Mouse (Mus musculus) intestine, postnatal 0 days (tissue): ENCODE data around the gene Tuft1. TPM values are rescaled to one million over a fixed set of nuclear protein-coding genes. Genes with fewer than 3 reads are reported as not detected.

Experiments used
- ATAC-seq: fragments of 200-750 bp; cut with Nextera tagmentation; 2 replicates; pipeline ENCODE4 v1.8.0; 2017; ENCODE audit warnings: mild to moderate bottlenecking, moderate TSS enrichment, moderate library complexity
- H3K27ac ChIP-seq: fragments of 300-500 bp; sonication (generic); 2 replicates; pipeline ENCODE4 v1.5.1; 2014; ENCODE audit warnings: mild to moderate bottlenecking, low read depth, low read length, moderate library complexity
- H3K27me3 ChIP-seq: fragments of 300-500 bp; sonication (generic); replicated peaks from 2 replicates; pipeline ENCODE4 v1.6.1; 2014; ENCODE audit warnings: low read length, mixed read lengths; ENCODE audit not compliant: control insufficient read depth, insufficient read depth
- H3K36me3 ChIP-seq: fragments of 300-500 bp; sonication (generic); 2 replicates; pipeline ENCODE4 v1.6.1; 2014; ENCODE audit warnings: mild to moderate bottlenecking, moderate library complexity; ENCODE audit not compliant: control insufficient read depth, insufficient read depth
- H3K4me1 ChIP-seq: fragments of 300-500 bp; sonication (generic); replicated peaks from 2 replicates; pipeline ENCODE4 v1.6.1; 2014; ENCODE audit warnings: antibody characterized with exemption, low read length, mixed read lengths; ENCODE audit not compliant: control insufficient read depth, insufficient read depth
- H3K4me2 ChIP-seq: fragments of 300-500 bp; sonication (generic); replicated peaks from 2 replicates; pipeline ENCODE4 v1.6.1; 2014; ENCODE audit warnings: low read depth, mild to moderate bottlenecking, moderate library complexity
- H3K4me3 ChIP-seq: fragments of 300-500 bp; sonication (generic); 2 replicates; pipeline ENCODE4 v1.5.1; 2014; ENCODE audit warnings: low read depth, low read length
- H3K9ac ChIP-seq: fragments of 300-500 bp; sonication (generic); 2 replicates; pipeline ENCODE4 v1.6.1; 2014; ENCODE audit warnings: mild to moderate bottlenecking, low read depth, low read length
- H3K9me3 ChIP-seq: fragments of 300-500 bp; sonication (generic); 2 replicates; pipeline ENCODE4 v1.6.1; 2016; ENCODE audit warnings: mixed run types; ENCODE audit not compliant: control insufficient read depth
- CTCF ChIP-seq: sonication (generic); IDR thresholded peaks from 2 replicates; pipeline ENCODE4 v1.5.1; 2016; ENCODE audit warnings: low read depth, mild to moderate bottlenecking, control low read depth, antibody characterized with exemption, moderate library complexity
- WGBS: fragments of 180-500 bp; shearing (Covaris S2); extraction: QIAGEN DNeasy Blood & Tissue Kit; methylation state at CpG from one replicate; pipeline ENCODE4 v1.1.7; 2014; 5-methylcytosine and 5-hydroxymethylcytosine counted together
- polyA plus RNA-seq: library from polyadenylated mRNA; unstranded; fragments of >200 nt; fragmentation: Nextera tagmentation; extraction: Ambion mirVana; gene quantifications from 2 replicates; pipeline ENCODE4 v1.2.1, GENCODE M21; 2015

Gene Tuft1
- polyA plus RNA-seq, 1 experiment from 2014 or later: 10.9 TPM

DNA sequence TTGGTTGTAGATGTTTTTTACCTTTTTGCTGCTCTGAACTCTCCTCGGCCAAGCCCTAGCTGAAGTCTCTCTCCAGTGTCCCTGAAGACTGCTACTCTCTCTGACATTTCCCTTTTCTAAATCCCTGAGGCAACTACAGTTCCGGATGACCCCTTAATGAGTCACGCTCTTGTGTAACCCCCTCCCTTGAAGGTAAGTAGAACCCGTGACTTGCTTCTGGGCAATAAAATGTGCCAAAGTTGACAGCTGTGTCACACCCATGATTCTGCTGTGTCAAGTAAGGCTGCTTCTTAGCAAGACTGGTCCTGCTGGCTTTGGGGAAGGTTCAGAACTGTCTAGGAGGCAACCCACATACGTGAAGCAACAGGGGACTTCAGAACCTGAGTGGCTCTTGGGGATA is 70.7 kb downstream of the Tuft1 start:
- Histone ChIP-seq H3K9me3 (no peaks in the 10 kb centered on the region), H3K4me2 (no peak overlapping the region), H3K27ac (0 out of 2 replicates have a peak overlapping the region, but pooled peaks have one; percentile 2), H3K27me3 (no peaks in the 10 kb centered on the region), H3K4me1 (no peaks in the 10 kb centered on the region), H3K4me3 (no peak overlapping the region), H3K9ac (no peak overlapping the region), H3K36me3 (no peaks in the 10 kb centered on the region)
- TF ChIP-seq CTCF: no peak
- ATAC-seq: peak; percentile 79
- 28% methylated on average over 5 of the region's 5 CpGs for WGBS

- Histone ChIP-seq H3K9me3 (no peaks in the 10 kb centered on the region), H3K36me3 (no peaks in the 10 kb centered on the region), H3K4me2 (peak overlapping the region; percentile 90), H3K4me3 (peak overlapping the region; percentile 97; the same call in 1 of the 2 replicates), H3K9ac (no peak overlapping the region), H3K27ac (no peak overlapping the region), H3K4me1 (peaks cover 4% of the 10 kb centered on the region; the same call in 1 of the 2 replicates), H3K27me3 (no peaks in the 10 kb centered on the region)
- 69% methylated on average over 7 of the region's 7 CpGs for WGBS
- no peak for TF ChIP-seq CTCF
- no peak for ATAC-seq
Observed at GRCm38 (mm10) chr3:94582944-94583343, 75.7 kb downstream of the Tuft1 start.

DNA sequence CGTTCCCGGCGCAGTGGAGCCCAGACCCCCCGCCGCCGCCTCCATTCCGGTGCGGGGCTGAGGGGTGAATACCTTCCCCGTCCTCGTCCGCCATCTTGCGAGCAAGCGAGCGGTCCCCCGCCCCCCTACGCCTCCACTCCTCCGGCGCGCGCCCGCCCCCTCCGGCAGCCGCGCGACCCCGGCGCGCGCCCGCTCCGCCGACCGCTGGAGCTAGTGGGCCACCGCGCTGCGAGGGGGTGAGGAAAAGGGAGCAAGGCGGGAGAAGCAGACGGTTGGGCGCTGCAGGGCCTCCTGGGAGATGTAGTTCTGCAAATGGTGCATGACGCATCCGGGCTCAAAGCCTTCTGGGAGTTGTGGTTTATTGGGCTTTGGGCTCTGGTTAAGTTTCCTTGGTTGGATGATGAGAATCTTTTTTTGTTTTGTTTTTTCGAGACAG is 76.2 kb downstream of the Tuft1 start, which contains the start of gene Snx27:
Gene Snx27 (minus strand): TSS at position 261 of the 436 bp plus-strand sequence.
- H3K4me1 ChIP-seq: peaks cover 4% of the 10 kb centered on the region; the same call in 1 of the 2 replicates
- peak within 1 kb of the TSS; percentile 90 for H3K4me2 ChIP-seq
- H3K9me3 ChIP-seq: no peaks in the 10 kb centered on the region
- WGBS: under 1% methylated on average over 38 of the region's 42 CpGs
- H3K36me3 ChIP-seq: no peaks in the 10 kb centered on the region
- ATAC-seq: peak; percentile 88
- no peak for TF ChIP-seq CTCF
- H3K9ac ChIP-seq: peak within 1 kb of the TSS; percentile 94
- H3K4me3 ChIP-seq: peak within 1 kb of the TSS; percentile 97
- H3K27me3 ChIP-seq: no peaks in the 10 kb centered on the region
- H3K27ac ChIP-seq: peak within 1 kb of the TSS; percentile 86

DNA sequence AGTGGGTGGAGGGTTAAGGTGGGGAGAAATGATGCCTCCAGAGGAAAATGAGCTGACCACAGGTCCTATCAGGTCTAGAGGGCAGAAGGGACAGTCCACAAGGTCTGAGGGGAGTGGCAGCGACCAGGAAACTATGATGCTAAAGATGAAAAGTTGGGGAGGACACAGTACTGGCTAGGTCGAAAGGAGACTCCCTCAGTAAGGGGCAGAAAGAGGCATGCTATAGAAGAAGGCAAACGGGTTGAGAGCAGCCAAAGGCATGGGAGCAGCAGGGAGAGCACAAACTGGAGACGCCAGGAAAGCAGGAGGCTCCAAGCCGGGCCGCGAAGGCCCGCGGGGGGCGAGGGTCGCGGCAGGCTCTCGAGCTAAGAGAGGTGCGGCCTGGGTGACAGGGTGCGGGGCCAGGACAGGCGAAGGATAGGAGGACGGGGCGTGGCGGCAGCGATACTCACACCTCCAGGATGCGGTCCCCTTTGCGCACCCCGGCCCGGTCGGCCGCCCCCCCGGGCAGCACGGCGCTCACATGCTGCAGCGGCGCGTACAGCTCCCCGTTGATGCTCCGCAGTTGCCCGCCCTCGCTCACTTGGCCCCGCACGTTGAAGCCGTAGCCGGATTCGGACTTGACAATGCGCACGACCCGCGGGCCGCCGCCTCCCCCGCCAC is 76.7 kb downstream of the Tuft1 start:
- Histone ChIP-seq H3K4me1 (peaks cover 4% of the 10 kb centered on the region; the same call in 1 of the 2 replicates), H3K9ac (peak overlapping the region; percentile 94), H3K27me3 (no peaks in the 10 kb centered on the region), H3K9me3 (no peaks in the 10 kb centered on the region), H3K36me3 (no peaks in the 10 kb centered on the region), H3K4me2 (peak overlapping the region; percentile 90), H3K4me3 (peak overlapping the region; percentile 97), H3K27ac (peak overlapping the region; percentile 86)
- TF ChIP-seq CTCF: no peak
- ATAC-seq: peak; percentile 73
- WGBS: under 1% methylated on average over 43 of the region's 48 CpGs

- peak overlapping the region; percentile 94 for H3K9ac ChIP-seq
- no peak overlapping the region for H3K27ac ChIP-seq
- TF ChIP-seq CTCF: no peak
Observed at GRCm38 (mm10) chr3:94581138-94581780, 77.4 kb downstream of the Tuft1 start.

DNA sequence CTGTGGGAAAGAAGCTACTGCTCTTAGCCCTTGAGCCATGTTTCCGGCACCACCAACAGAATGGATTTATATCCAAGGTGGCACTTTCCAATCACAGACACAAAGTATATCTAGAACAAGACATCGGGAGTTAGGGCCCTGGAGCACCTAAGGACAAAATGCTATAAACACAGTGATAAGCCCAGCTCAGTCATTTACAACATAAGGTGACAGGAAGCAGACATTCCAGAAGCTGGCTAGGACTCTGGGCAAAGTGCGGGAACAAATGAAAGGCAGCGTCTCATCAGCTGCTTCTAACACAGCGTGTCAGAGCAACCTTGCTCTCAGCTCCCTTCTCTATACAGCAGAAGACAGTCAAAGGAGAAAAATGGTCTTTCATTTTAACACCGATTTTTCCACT is 84.2 kb downstream of the Tuft1 start:
- Histone ChIP-seq H3K27ac (peak overlapping the region; percentile 64; the same call in 1 of the 2 replicates), H3K36me3 (0 out of 2 replicates have a peak, but pooled peaks cover 4% of the 10 kb centered on the region), H3K9ac (no peak overlapping the region), H3K4me3 (no peak overlapping the region), H3K27me3 (no peaks in the 10 kb centered on the region), H3K4me1 (no peaks in the 10 kb centered on the region), H3K4me2 (peak overlapping the region; percentile 17; the same call in 1 of the 2 replicates), H3K9me3 (no peaks in the 10 kb centered on the region)
- no peak for TF ChIP-seq CTCF
- 30% methylated on average over 6 of the region's 6 CpGs for WGBS
- peak; percentile 90 for ATAC-seq

More at GRCm38 (mm10) chr3:94581138-94581780, 77.4 kb downstream of the Tuft1 start:
- Histone ChIP-seq H3K36me3 (no peaks in the 10 kb centered on the region), H3K4me1 (peaks cover 4% of the 10 kb centered on the region; the same call in 1 of the 2 replicates), H3K9me3 (no peaks in the 10 kb centered on the region), H3K4me3 (peak overlapping the region; percentile 97), H3K27me3 (no peaks in the 10 kb centered on the region), H3K4me2 (peak overlapping the region; percentile 90)
- 4% methylated on average over 16 of the region's 16 CpGs for WGBS
- ATAC-seq: no peak
